Mouse (Mus musculus): Measurements from ENCODE around the gene Mmp20. TPM values are rescaled to one million over a fixed set of nuclear protein-coding genes. Genes with fewer than 3 reads are reported as not detected.

Gene Mmp20
- polyA plus RNA-seq, 1 experiment, result not detected

DNA sequence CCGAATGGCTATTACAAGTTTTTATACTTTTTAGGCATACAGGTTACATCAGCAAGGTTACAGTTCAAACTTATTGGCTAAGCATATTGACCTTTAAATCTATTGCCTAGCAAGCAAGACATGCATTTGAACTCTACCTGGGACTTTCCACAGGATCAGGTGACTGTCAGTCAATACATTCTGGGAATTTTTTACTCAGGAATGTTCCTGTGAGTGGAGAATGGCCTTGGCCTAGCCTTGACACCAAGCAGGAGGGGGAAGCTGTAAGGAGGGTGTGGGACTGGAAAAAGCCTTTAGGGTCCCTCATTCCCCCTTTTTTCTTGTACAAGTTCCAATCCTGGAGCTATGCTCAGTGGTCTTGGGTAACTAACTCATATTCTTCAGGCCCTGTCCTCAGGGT lies 33.3 kb downstream of the Mmp20 start:
- H3K36me3 ChIP-seq (ENCODE audit: control insufficient read depth, insufficient read depth, low read length), result no peaks in the 10 kb centered on the region
- H3K27me3 ChIP-seq (ENCODE audit: control insufficient read depth, insufficient read depth, low read length), result no peaks in the 10 kb centered on the region
- no peak overlapping the region for H3K4me3 ChIP-seq (ENCODE audit: control insufficient read depth, low read depth, low read length)
- no peaks in the 10 kb centered on the region for H3K4me1 ChIP-seq (ENCODE audit: control insufficient read depth, insufficient read depth, low read length)
- TF ChIP-seq POLR2A (IDR thresholded peaks at IDR 0.05; ENCODE audit: control insufficient read depth, low read depth, low read length), result no peak
- no peak for TF ChIP-seq CTCF (IDR thresholded peaks at IDR 0.05; ENCODE audit: control insufficient read depth, insufficient read depth, insufficient replicate concordance, low read depth, low read length)
- H3K27ac ChIP-seq (ENCODE audit: control insufficient read depth, insufficient read depth, low read depth, low read length), result no peak overlapping the region

DNA sequence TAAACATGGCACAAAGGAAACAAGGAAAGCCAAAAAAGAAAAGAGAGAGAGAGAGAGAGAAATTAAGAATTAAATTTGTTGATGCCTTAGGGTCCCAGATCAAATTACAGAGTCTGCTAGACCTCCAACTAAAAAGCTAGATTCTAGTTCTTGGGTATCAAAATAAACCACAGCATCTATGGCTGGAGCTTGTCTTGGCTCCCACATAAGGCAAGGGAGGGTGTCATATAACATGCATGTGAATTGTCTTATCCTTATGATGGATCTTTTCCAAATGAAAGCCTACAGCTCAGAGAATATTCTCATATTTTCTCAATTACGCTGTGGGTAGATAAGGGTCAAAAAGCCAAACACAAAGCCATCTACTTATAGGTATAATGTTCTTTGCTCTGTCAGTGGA lies 41.6 kb downstream of the Mmp20 start:
- Histone ChIP-seq H3K4me3 (ENCODE audit: control insufficient read depth, low read depth, low read length) (no peak overlapping the region), H3K36me3 (ENCODE audit: control insufficient read depth, insufficient read depth, low read length) (no peaks in the 10 kb centered on the region), H3K27ac (ENCODE audit: control insufficient read depth, insufficient read depth, low read depth, low read length) (no peak overlapping the region), H3K4me1 (ENCODE audit: control insufficient read depth, insufficient read depth, low read length) (no peaks in the 10 kb centered on the region), H3K27me3 (ENCODE audit: control insufficient read depth, insufficient read depth, low read length) (no peaks in the 10 kb centered on the region)
- TF ChIP-seq POLR2A (IDR thresholded peaks at IDR 0.05; ENCODE audit: control insufficient read depth, low read depth, low read length), result no peak
- TF ChIP-seq CTCF (IDR thresholded peaks at IDR 0.05; ENCODE audit: control insufficient read depth, insufficient read depth, insufficient replicate concordance, low read depth, low read length), result no peak

DNA sequence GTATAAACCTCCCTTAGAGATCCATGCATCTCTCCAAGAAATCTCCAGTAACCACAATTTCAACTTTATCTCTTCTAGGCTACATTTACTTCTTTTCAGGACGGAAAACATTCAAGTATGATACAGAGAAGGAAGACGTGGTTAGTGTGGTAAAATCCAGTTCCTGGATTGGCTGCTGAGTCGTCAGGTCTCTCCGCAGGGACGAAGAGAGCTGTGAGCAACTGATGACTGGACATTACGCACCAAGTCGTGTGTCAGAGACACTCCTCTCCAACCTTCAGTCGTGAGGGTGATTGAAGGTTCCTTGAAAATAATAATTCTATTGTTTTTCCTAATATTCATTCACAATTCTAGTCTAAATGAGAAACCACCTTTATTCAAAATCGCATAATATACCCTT lies 45.0 kb downstream of the Mmp20 start:
- H3K4me3 ChIP-seq (ENCODE audit: control insufficient read depth, low read depth, low read length), result no peak overlapping the region
- H3K27me3 ChIP-seq (ENCODE audit: control insufficient read depth, insufficient read depth, low read length), result no peaks in the 10 kb centered on the region
- no peaks in the 10 kb centered on the region for H3K4me1 ChIP-seq (ENCODE audit: control insufficient read depth, insufficient read depth, low read length)
- TF ChIP-seq CTCF (IDR thresholded peaks at IDR 0.05; ENCODE audit: control insufficient read depth, insufficient read depth, insufficient replicate concordance, low read depth, low read length) (no peak), POLR2A (IDR thresholded peaks at IDR 0.05; ENCODE audit: control insufficient read depth, low read depth, low read length) (no peak)
- H3K36me3 ChIP-seq (ENCODE audit: control insufficient read depth, insufficient read depth, low read length), result no peaks in the 10 kb centered on the region
- no peak overlapping the region for H3K27ac ChIP-seq (ENCODE audit: control insufficient read depth, insufficient read depth, low read depth, low read length)

DNA sequence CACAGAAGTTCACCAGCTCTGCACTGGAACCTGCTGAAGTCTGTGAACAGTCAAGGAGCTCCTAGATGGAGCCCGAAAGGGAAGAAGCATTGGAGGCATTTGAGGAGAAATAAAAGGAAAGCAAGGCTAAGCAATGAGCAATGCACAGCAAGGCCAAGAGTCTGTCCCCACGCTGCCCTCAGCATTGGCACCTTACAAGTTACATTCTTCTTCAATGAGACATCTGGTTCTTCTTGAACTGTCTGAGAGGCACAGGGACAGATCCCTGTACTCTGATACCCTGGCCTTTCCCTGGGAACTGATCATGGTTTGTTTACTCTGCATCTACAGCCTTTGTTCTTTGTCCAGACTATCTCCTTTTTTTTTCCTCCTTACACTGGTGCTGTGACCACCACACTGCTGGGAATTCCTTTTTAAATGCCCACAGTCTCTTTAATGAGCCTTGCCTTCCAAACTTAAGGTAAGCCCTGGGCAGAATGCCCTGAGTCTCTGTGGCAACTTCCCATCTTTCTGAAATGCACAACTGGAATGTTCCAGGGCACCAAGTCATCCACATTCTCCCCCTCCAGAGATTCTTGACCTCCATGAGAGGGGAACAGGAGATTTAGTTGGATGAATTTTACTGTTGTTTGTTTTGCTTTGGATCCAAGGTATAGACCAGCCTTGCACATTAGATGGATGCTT lies 50.3 kb downstream of the Mmp20 start:
- TF ChIP-seq POLR2A (IDR thresholded peaks at IDR 0.05; ENCODE audit: control insufficient read depth, low read depth, low read length) (no peak), CTCF (IDR thresholded peaks at IDR 0.05; ENCODE audit: control insufficient read depth, insufficient read depth, insufficient replicate concordance, low read depth, low read length) (no peak)
- no peaks in the 10 kb centered on the region for H3K36me3 ChIP-seq (ENCODE audit: control insufficient read depth, insufficient read depth, low read length)
- H3K4me1 ChIP-seq (ENCODE audit: control insufficient read depth, insufficient read depth, low read length), result no peaks in the 10 kb centered on the region
- H3K4me3 ChIP-seq (ENCODE audit: control insufficient read depth, low read depth, low read length), result no peak overlapping the region
- no peaks in the 10 kb centered on the region for H3K27me3 ChIP-seq (ENCODE audit: control insufficient read depth, insufficient read depth, low read length)
- no peak overlapping the region for H3K27ac ChIP-seq (ENCODE audit: control insufficient read depth, insufficient read depth, low read depth, low read length)

DNA sequence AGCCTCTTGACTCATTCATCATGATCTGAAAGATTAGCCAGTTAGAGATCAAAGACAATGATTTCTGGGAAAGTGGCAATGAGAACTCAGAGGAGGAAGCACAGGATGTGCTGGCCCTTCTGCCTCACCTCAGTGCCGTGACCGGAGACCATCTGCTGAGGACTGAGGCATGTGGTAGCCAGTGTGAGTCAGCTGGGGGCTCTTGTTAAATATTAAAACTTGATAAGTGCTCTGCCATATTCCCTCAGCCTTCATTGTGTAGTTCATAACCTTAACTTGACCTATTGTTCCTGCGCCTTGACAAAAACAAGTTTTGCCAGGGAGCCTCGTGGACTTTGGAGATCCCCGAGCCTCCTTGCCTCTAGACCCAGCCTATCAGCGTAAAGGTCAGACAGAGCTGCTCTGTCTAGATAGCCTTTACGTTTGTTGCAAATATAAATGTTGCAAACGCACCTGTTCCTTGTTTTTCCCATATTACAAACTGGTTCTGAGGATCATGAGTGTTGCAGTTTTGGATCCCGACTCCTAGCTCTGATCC lies 54.1 kb downstream of the Mmp20 start:
- no peak for TF ChIP-seq CTCF (IDR thresholded peaks at IDR 0.05; ENCODE audit: control insufficient read depth, insufficient read depth, insufficient replicate concordance, low read depth, low read length)
- TF ChIP-seq POLR2A (IDR thresholded peaks at IDR 0.05; ENCODE audit: control insufficient read depth, low read depth, low read length), result no peak

DNA sequence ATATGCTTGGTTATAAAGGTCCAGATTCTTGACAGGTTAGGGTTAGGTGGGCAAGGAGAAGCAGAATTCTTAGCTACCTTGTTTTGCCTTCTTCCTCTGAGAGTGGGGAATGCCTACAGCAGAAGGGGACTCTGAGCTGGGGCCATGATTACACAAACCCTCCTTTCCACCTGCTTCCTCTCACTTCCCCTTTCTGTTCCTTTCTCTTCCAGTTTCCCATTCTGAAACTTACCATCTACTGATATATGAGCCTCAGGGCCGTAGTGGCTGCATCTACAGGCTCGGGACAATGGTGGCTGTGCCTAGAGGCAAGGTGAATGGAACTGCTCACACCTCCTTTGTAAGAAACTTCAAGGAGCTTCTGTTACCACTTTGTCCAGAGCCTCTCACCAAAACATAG lies 58.0 kb downstream of the Mmp20 start:
- no peaks in the 10 kb centered on the region for H3K36me3 ChIP-seq (ENCODE audit: control insufficient read depth, insufficient read depth, low read length)
- H3K27me3 ChIP-seq (ENCODE audit: control insufficient read depth, insufficient read depth, low read length), result no peaks in the 10 kb centered on the region
- no peak overlapping the region for H3K4me3 ChIP-seq (ENCODE audit: control insufficient read depth, low read depth, low read length)
- no peaks in the 10 kb centered on the region for H3K4me1 ChIP-seq (ENCODE audit: control insufficient read depth, insufficient read depth, low read length)
- H3K27ac ChIP-seq (ENCODE audit: control insufficient read depth, insufficient read depth, low read depth, low read length), result no peak overlapping the region
- no peak for TF ChIP-seq POLR2A (IDR thresholded peaks at IDR 0.05; ENCODE audit: control insufficient read depth, low read depth, low read length)
- no peak for TF ChIP-seq CTCF (IDR thresholded peaks at IDR 0.05; ENCODE audit: control insufficient read depth, insufficient read depth, insufficient replicate concordance, low read depth, low read length)

More for the DNA sequence above, 54.1 kb downstream of the Mmp20 start:
- Histone ChIP-seq H3K4me1 (ENCODE audit: control insufficient read depth, insufficient read depth, low read length) (no peaks in the 10 kb centered on the region), H3K36me3 (ENCODE audit: control insufficient read depth, insufficient read depth, low read length) (no peaks in the 10 kb centered on the region), H3K27me3 (ENCODE audit: control insufficient read depth, insufficient read depth, low read length) (no peaks in the 10 kb centered on the region), H3K4me3 (ENCODE audit: control insufficient read depth, low read depth, low read length) (no peak overlapping the region), H3K27ac (ENCODE audit: control insufficient read depth, insufficient read depth, low read depth, low read length) (no peak overlapping the region)

DNA sequence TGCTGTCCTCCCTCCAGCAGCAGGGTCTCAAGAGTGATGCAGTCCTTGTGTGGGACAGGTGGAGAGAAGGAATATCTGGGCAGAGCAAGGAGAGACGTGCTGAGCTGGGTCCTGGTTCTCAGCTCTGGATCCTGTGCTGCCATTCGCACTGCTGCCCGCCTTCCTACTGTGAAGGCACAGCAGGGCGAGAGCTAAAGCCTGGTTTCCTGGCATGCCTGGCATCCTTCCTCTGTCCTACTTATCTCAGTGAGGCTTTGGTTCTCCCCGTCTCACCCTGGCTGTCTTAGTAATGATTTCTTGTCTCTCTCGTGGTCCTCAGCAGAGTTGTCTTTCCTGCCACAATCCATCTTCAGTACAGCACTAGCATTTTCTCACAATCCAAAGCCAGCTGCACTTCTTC lies 61.8 kb downstream of the Mmp20 start:
- Histone ChIP-seq H3K27me3 (ENCODE audit: control insufficient read depth, insufficient read depth, low read length) (no peaks in the 10 kb centered on the region), H3K27ac (ENCODE audit: control insufficient read depth, insufficient read depth, low read depth, low read length) (no peak overlapping the region), H3K4me1 (ENCODE audit: control insufficient read depth, insufficient read depth, low read length) (no peaks in the 10 kb centered on the region), H3K36me3 (ENCODE audit: control insufficient read depth, insufficient read depth, low read length) (no peaks in the 10 kb centered on the region), H3K4me3 (ENCODE audit: control insufficient read depth, low read depth, low read length) (no peak overlapping the region)
- TF ChIP-seq POLR2A (IDR thresholded peaks at IDR 0.05; ENCODE audit: control insufficient read depth, low read depth, low read length), result no peak
- no peak for TF ChIP-seq CTCF (IDR thresholded peaks at IDR 0.05; ENCODE audit: control insufficient read depth, insufficient read depth, insufficient replicate concordance, low read depth, low read length)
